Mouse (Mus musculus): ENCODE results near the gene Tnfrsf1a.

DNA sequence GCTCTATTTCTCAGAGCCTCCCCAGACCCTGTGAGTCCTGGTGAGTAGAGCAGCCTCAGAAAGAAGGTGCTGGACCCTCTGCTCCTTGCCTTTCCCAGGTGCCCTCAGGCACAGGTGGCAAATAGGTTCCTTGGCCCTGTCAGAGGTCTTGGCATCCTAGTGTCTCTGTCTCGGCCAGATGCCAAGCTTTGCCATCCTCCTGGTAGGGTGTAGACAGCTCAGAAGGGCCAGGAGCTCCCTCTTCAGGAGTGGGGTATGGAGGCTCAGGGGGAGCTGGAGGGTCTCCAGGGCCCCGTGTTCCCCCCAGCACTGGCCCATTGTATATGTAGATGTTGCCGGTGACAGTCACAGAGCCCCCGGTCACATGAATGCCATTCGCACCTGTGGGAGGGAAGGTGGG, 42.1 kb upstream of the Tnfrsf1a start:
- TF ChIP-seq POLR2A (IDR thresholded peaks at IDR 0.05; ENCODE audit: control insufficient read depth, low read depth, low read length) (no peak), CTCF (IDR thresholded peaks at IDR 0.05; ENCODE audit: control insufficient read depth, insufficient read depth, insufficient replicate concordance, low read depth, low read length) (no peak)
